Comparison of ENCODE assay signal across 11 mouse cellular contexts in genomic region chr4:58184681-58185341, GRCm38 (mm10). TPM values are rescaled to one million over a fixed set of nuclear protein-coding genes. Genes with fewer than 3 reads are reported as not detected.
DNase-seq lines count a peak whose midpoint lies in the region; ATAC-seq and TF ChIP-seq lines count a peak whose summit lies in the region.
"Had no signal": no experiment of that assay in that cellular context is flagged by ENCODE, and none has a peak within 500 bp of the region (broad histone marks: within the 10 kb centered on the region; RNA-seq: fewer than 3 reads in every experiment).

No protein-coding gene starts in this region.

- TF ChIP-seq POLR2A in thymus, adult 2 months (IDR thresholded peaks at IDR 0.05; ENCODE audit: control insufficient read depth, extremely low read depth, insufficient read depth, low read length, poor library complexity), result no peak

- H3K4me2 ChIP-seq in lung, embryonic 16.5 days (ENCODE audit: low read depth, low read length), result no peak overlapping the region
- H3K4me2 ChIP-seq in forebrain, embryonic 12.5 days, result no peak overlapping the region
- H3K4me2 ChIP-seq: heart, embryonic 13.5 days had no signal

- H3K9ac ChIP-seq in lung, embryonic 16.5 days (ENCODE audit: low read length), result no peak overlapping the region
- H3K9ac ChIP-seq in forebrain, embryonic 12.5 days, result no peak overlapping the region
- H3K9ac ChIP-seq: heart, embryonic 13.5 days; liver, postnatal 0 days had no signal

- H3K27ac ChIP-seq in lung, embryonic 16.5 days (ENCODE audit: low read length), result peak overlapping the region; percentile 48
- no peak overlapping the region for H3K27ac ChIP-seq in forebrain, embryonic 12.5 days
- no peak overlapping the region for H3K27ac ChIP-seq in thymus, adult 2 months (ENCODE audit: control insufficient read depth, insufficient read depth, low read length)
- H3K27ac ChIP-seq: forebrain, embryonic 10.5 days; heart, embryonic 13.5 days had no signal

- WGBS in lung, embryonic 16.5 days, result 33% methylated on average over 5 of the region's 5 CpGs
- 82% methylated on average over 5 of the region's 5 CpGs for WGBS in forebrain, embryonic 12.5 days
- 93% methylated on average over 5 of the region's 5 CpGs for WGBS in thymus, adult 2 months

- no peak for TF ChIP-seq CTCF in thymus, adult 2 months (IDR thresholded peaks at IDR 0.05; ENCODE audit: borderline replicate concordance, control insufficient read depth, extremely low read depth, insufficient read depth, low read length, poor library complexity)

- no peaks in the 10 kb centered on the region for H3K27me3 ChIP-seq in lung, embryonic 16.5 days (ENCODE audit: control insufficient read depth, insufficient read depth, low read depth, low read length)
- no peaks in the 10 kb centered on the region for H3K27me3 ChIP-seq in forebrain, embryonic 12.5 days
- no peaks in the 10 kb centered on the region for H3K27me3 ChIP-seq in thymus, adult 2 months (ENCODE audit: control insufficient read depth, insufficient read depth, low read length)
- H3K27me3 ChIP-seq: heart, embryonic 13.5 days had no signal

- peak; percentile 30 for DNase-seq in gastrocnemius, adult 18-20 months (ENCODE audit: low spot score)
- DNase-seq in gastrocnemius, postnatal 4 days (ENCODE audit: low spot score in 2 of 2), result no peak
- peak; percentile 56 for DNase-seq in Muller cell, postnatal 12 days (ENCODE audit: inconsistent ontology term)
- DNase-seq in kidney, adult 18-20 months, result peak; percentile 14
- no peak for DNase-seq in embryo, embryonic 11 days
- DNase-seq in thymus, adult 2 months, result no peak
- DNase-seq: liver, postnatal 0 days had no signal

- H3K36me3 ChIP-seq in lung, embryonic 16.5 days (ENCODE audit: control insufficient read depth, insufficient read depth, low read length), result no peaks in the 10 kb centered on the region
- H3K36me3 ChIP-seq in forebrain, embryonic 12.5 days (replicated peaks), result no peaks in the 10 kb centered on the region
- H3K36me3 ChIP-seq in thymus, adult 2 months (ENCODE audit: control insufficient read depth, insufficient read depth, low read length), result no peaks in the 10 kb centered on the region
- H3K36me3 ChIP-seq: forebrain, embryonic 10.5 days; heart, embryonic 13.5 days had no signal

- peak; percentile 88 for ATAC-seq in lung, embryonic 16.5 days (ENCODE audit: low read depth)
- ATAC-seq in forebrain, embryonic 12.5 days (ENCODE audit: low FRiP score), result no peak
- ATAC-seq: liver, postnatal 0 days had no signal

- H3K9me3 ChIP-seq in lung, embryonic 16.5 days (ENCODE audit: control insufficient read depth, low read length), result no peaks in the 10 kb centered on the region
- no peaks in the 10 kb centered on the region for H3K9me3 ChIP-seq in forebrain, embryonic 12.5 days
- H3K9me3 ChIP-seq: forebrain, embryonic 10.5 days; heart, embryonic 13.5 days had no signal

- H3K4me1 ChIP-seq in lung, embryonic 16.5 days (replicated peaks; ENCODE audit: control insufficient read depth, insufficient read depth, low read length), result peaks cover 10% of the 10 kb centered on the region
- H3K4me1 ChIP-seq in forebrain, embryonic 12.5 days, result no peaks in the 10 kb centered on the region
- no peaks in the 10 kb centered on the region for H3K4me1 ChIP-seq in thymus, adult 2 months (replicated peaks; ENCODE audit: control insufficient read depth, insufficient read depth, low read length)
- H3K4me1 ChIP-seq: forebrain, embryonic 10.5 days had no signal

- H3K4me3 ChIP-seq in lung, embryonic 16.5 days (ENCODE audit: low read length), result no peak overlapping the region
- H3K4me3 ChIP-seq in forebrain, embryonic 12.5 days (replicated peaks), result no peak overlapping the region
- no peak overlapping the region for H3K4me3 ChIP-seq in thymus, adult 2 months (ENCODE audit: control insufficient read depth, insufficient read depth, low read length)
- H3K4me3 ChIP-seq: forebrain, embryonic 10.5 days; heart, embryonic 13.5 days had no signal

RNA-seq across cellular contexts. Expression of gene Svep1, which starts 21.8 kb away (rescaled TPM):
- total RNA-seq in gastrocnemius, adult 18-20 months (2021), result 1 to 10 TPM; 5.7 to 6.3 TPM
- total RNA-seq in gastrocnemius, postnatal 4 days (2021), result 10 to 100 TPM; 20.8 to 24.5 TPM
- 13.4 and 13.8 TPM in 2 replicates for polyA plus RNA-seq in lung, embryonic 16.5 days (2015; fragmentation: Nextera tagmentation; extraction: Ambion mirVana)
- polyA plus RNA-seq in forebrain, embryonic 12.5 days (2016; fragmentation: Nextera tagmentation; extraction: Ambion mirVana), result 1.9 and 2.9 TPM in 2 replicates
- polyA plus RNA-seq in thymus, adult 2 months (2012; rRNA removed), result 1.4 and 1.5 TPM in 2 replicates

Comparison
In these comparisons a context has a peak if more than half of its experiments do, and no peak if none do; other contexts are left out.
1. DNase-seq: peak in gastrocnemius, adult 18-20 months (single experiment), Muller cell, postnatal 12 days (single experiment) and kidney, adult 18-20 months (single experiment); none in gastrocnemius, postnatal 4 days (0 of 2), embryo, embryonic 11 days (single experiment) and thymus, adult 2 months (single experiment).